Mouse (Mus musculus): Measurements from ENCODE around the gene Camk2d.

The Camk2d gene

GRCm38 (mm10) chr3:126752978-126753377 is 156.9 kb downstream of the Camk2d start:
- no peak for DNase-seq

DNA sequence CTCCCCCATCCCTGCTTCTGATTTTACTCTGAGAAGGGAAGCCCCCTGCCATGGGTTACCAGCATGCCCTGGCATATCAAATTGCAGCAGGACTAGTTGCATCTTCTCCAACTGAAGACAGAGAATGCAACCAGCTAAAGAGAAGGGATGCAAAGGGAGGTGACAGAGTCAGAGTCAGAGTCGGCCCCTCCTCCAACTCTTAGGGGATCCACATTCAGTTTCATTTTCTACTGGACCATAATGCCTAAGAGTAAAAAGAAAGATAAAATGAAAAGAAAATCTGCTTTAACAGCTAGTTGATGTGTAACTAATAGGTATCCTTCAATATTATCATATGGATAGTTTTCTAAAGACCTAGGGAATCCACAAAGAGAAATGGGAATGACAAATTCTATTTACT is 162.3 kb downstream of the Camk2d start:
- DNase-seq, result no peak

GRCm38 (mm10) chr3:126760608-126761007 is 164.5 kb downstream of the Camk2d start:
- no peak for DNase-seq

GRCm38 (mm10) chr3:126764745-126765144 is 168.6 kb downstream of the Camk2d start:
- DNase-seq, result no peak

DNA sequence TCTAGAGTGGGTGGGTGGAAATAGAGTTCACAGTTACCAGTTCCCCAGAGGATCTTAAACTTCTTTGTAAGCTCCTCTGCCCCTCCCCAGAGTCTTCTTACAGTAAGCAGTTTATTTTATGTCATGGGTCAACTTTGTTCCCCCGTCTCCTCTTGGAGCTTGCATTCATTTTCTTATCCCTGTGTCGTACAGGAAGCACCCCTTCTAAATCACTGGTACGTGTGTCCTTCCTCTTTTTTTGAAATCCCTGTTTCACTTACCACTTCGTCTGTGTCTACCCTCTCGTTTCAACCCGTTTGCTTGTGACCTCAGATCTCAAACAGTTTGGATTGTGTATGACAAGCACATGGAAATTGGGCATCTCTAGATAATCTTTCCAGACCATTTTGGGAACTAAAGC is 174.0 kb downstream of the Camk2d start:
- DNase-seq, result no peak

DNA sequence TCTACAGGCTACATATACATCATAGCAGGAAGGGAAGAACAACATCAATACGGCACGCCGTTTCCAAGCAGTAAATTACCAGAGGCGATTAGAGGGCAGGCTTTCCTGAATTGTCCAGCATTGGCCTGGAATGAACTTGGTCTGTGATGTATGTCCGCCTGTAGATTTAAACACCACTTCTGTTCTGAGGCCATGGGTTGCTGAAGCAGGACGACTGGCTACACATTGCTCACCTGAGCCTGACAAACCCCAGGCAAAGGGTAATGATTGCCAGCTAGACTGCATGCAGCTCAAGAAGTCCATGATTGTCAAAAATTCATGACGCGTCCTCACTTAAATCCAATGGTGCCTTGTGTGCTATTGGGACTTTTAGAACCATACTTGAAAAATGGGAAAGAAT is 174.9 kb downstream of the Camk2d start:
- DNase-seq, result peak in 1 of 2 experiments; percentile 23

DNA sequence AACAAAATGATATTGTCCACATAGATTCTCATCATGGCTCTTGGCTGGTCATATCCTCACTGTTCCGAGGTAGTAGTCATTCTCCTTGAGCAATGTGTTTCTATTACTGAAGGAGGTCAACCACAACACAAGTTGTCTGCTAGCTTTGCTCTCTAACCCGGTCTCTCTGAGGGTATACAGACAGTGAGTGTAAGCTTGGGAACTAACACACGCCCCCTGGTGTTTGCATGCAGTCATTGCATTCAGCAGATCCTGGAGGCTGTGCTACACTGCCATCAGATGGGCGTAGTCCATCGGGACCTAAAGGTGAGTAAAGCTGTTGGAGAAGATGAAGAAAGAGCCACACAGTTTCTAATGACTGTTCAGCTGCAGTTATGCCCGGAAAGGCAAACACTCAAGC is 175.4 kb downstream of the Camk2d start:
- DNase-seq, result peak; percentile 89 to 90

- no peak for DNase-seq
Measured at GRCm38 (mm10) chr3:126776001-126776400, 179.9 kb downstream of the Camk2d start.

DNA sequence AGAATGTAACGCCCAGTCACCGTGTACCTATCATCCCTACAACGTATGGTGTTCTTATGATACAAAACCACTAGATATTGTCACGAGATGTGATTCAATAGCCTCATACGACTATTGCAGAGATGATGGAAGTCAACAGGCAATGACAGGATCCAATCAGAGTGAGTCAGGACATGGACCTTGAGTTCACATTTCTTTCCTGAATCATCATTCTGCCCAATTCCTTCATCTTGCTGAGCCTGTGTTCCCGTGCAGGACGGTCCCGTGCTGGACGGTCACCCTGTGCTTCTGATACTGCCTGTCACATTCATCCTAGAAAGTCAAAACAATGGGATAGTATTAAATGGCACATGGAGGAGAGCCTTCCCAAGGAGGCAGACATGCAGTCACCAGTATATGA is 181.0 kb downstream of the Camk2d start:
- DNase-seq, result no peak

GRCm38 (mm10) chr3:126777879-126778278 is 181.8 kb downstream of the Camk2d start:
- DNase-seq, result no peak

- no peak for DNase-seq
Measured at GRCm38 (mm10) chr3:126780014-126780615, 184.0 kb downstream of the Camk2d start.

DNA sequence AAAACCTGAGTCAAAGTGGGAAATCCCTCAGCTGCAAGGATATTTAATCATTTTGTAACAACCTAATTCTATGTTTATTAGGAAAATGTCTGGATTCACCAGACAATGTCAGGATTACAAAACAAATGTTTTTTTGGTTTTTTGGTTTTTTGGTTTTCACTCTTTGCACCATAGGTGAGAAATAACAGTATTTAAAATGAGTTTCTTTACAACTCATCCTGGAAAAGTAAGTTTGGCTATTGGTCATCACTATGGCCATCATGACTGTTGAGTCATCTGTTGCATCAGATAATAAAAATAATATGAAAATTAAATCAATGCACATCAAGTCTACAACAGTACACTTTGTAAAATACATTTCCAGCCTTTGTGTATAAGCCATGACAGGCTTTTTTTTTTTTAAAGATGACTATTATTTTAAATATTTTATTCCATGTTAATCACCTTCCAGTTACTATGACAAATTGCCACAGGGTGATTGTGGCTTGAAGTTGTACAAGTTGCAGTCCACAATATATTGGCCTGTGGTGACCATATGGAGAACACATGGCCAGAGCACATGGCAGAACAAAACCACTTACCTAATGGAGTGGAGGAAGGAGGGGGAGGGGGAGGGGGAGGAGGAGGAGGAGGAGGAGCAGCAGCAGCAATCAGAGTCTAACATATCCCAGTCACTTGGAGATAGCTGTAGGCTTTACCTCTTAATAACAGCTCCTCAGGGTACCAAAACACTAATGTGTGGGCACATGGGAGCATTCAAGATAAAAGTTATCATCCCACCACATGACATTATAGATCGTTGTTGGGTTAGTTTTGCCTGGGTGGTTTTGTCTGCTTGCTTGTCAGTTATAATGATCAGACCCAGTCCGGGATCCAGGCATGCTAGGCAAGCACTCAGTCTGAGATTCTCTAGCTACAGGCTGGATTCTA is 197.2 kb downstream of the Camk2d start:
- DNase-seq, result no peak

- DNase-seq, result no peak
Measured at GRCm38 (mm10) chr3:126795904-126796303, 199.8 kb downstream of the Camk2d start.

- DNase-seq, result no peak
Measured at GRCm38 (mm10) chr3:126797025-126797424, 200.9 kb downstream of the Camk2d start.

DNA sequence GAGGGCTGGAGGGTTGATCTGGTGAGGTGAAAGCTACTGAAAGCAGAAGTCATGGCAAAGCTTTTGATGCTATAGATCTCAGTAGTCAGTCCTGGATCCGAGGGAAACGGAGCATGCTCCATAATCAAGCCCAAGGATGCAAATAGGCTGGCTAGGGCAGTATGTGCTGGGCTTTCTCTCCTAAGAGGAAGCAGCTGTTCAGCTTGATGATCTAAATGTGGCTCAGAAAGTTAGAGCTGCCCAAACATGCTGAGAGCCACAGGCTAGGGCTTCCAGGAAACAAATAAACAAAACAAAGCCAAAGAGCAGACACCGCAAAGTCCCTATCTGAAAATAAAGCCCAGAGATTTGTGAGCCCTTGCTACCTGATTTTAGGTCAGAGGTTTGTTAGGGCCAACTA is 201.7 kb downstream of the Camk2d start:
- DNase-seq, result no peak

- DNase-seq, result no peak
Measured at GRCm38 (mm10) chr3:126802988-126803387, 206.9 kb downstream of the Camk2d start.

DNA sequence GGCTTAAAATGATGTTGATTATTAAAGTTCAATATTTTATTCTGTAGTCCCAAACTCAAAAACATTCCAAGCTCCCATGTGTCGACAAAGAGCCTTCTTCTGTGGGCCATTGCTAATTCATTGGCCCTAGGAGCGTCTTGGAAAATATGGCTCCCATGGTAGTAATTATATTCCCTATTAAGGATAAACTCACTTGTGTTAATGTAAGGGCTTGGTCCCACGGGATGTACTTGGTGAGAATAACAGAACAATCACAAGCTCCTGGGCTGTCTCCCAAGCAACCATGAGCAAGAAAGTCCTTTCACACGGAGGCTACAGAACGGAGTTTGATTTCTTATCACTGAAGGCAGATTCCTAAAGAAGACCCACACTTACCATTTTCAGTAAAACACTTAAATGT is 208.9 kb downstream of the Camk2d start:
- no peak for DNase-seq

GRCm38 (mm10) chr3:126806145-126806544 is 210.0 kb downstream of the Camk2d start:
- DNase-seq, result no peak

GRCm38 (mm10) chr3:126809915-126810314 is 213.8 kb downstream of the Camk2d start:
- no peak for DNase-seq

DNA sequence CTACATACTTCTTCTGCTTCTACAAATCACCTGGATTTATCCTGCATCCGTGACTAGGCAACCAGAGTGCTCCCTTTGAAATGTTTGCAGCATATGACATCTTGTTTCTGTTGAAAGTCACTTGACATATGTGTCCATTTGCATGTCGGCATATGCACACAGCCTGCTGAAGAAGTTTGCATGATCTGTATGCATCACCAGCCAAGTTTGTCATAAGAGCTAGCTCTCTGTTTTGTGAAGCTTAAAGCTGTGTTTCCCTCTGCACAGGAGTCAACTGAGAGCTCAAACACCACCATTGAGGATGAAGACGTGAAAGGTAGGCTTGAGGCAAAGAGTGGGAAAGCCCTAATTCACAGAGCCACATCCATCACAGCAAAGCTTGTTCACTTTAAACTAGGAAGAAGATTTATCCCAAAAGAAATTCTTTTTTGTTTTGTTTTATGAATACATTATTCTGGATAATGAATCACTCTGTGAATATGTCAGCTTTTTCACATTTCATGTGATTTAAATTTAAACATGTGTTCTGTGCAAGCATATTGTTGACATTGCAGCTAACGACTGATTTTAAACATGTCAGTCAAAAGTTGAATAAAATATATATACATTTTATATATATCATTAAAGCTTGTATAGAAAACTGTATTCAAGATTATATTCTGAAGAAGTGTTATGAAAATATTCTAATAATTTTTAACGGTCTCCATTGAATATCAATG is 214.4 kb downstream of the Camk2d start:
- DNase-seq, result no peak

- no peak for DNase-seq
Measured at GRCm38 (mm10) chr3:126811646-126812045, 215.5 kb downstream of the Camk2d start.

DNA sequence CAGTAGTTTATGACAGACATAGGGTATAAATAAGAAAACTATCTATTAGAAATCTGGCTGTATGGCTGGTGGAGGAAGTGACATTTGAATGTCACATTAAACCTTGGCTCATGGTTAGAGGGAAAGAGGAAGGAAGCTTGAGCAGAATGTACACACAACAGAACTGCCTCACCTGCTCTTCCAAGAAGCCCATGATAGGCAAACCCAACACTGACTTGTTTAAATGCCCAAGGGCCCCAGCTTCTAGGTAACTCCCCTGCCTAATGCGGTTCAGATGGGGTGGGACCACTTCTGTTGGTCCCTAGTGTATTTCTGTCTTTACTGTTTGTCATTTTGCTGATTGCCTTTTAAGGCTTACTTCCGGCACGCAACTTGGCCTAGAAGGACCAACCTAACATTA is 226.3 kb downstream of the Camk2d start:
- DNase-seq, result no peak

DNA sequence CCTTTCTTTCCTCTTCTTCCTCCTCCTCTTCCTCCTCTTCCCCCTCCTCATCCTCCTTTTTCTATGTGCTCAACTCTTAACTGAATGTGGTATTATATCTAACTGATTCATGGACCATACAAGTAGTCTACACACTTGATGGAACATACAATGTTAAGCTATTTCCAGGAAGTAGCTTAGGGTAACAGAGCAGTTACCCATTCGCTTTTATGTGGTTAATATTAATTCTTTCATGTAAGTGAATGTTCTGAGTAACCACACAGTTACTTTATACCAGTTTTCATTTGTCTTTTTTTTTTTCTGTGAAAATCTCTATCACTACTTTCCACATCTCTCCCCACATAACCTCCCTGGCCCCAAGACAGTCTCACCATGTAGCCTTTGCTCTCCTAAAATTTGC is 228.8 kb downstream of the Camk2d start:
- no peak for DNase-seq

DNA sequence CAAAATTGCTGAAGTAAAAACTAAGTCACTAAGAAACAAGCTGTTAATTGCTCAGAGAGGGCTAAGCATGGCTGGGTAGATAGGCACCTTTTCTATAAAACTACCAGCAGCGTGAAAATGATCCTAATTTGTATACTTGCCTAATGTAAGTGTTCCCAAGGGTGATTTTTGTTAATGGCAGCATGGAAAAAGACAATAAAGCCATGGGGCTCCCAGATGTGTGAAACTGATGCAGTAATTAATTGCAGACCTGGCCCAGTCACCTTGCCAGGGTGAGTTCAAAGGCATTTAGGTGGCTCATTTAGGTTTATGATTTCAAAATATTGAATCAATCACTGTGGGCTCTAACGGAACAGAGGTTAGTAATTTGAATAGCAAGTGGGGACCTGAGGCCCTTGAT is 230.1 kb downstream of the Camk2d start:
- DNase-seq, result no peak

Measured in cerebellum, postnatal 14 days (tissue).